Mouse (Mus musculus) neural tube, embryonic 15.5 days (tissue): ENCODE measurements around the gene Lrrc41. TPM values are rescaled to one million over a fixed set of nuclear protein-coding genes. Genes with fewer than 3 reads are reported as not detected.

Source experiments
- ATAC-seq: fragments of 200-750 bp; cut with Nextera tagmentation; 2 replicates; pipeline ENCODE4 v1.8.0; 2017; ENCODE audit warnings: mild to moderate bottlenecking, moderate TSS enrichment, moderate library complexity; ENCODE audit not compliant: low FRiP score
- H3K27ac ChIP-seq: fragments of 300-500 bp; sonication (generic); replicated peaks from 2 replicates; pipeline ENCODE4 v1.5.1; 2015; ENCODE audit warnings: mild to moderate bottlenecking, inconsistent platforms
- H3K27me3 ChIP-seq: fragments of 300-500 bp; sonication (generic); replicated peaks from 2 replicates; pipeline ENCODE4 v1.6.1; 2015; ENCODE audit warnings: inconsistent platforms
- H3K36me3 ChIP-seq: fragments of 300-500 bp; sonication (generic); 2 replicates; pipeline ENCODE4 v1.6.1; 2015; ENCODE audit warnings: inconsistent platforms
- H3K4me1 ChIP-seq: fragments of 300-500 bp; sonication (generic); 2 replicates; pipeline ENCODE4 v1.6.1; 2015; ENCODE audit warnings: inconsistent platforms
- H3K4me2 ChIP-seq: fragments of 300-500 bp; sonication (generic); 2 replicates; pipeline ENCODE4 v1.6.1; 2015; ENCODE audit warnings: inconsistent platforms, mild to moderate bottlenecking, moderate library complexity
- H3K4me3 ChIP-seq: fragments of 300-500 bp; sonication (generic); replicated peaks from 2 replicates; pipeline ENCODE4 v1.5.1; 2015; ENCODE audit warnings: mild to moderate bottlenecking, inconsistent platforms
- H3K9ac ChIP-seq: fragments of 300-500 bp; sonication (generic); replicated peaks from 2 replicates; pipeline ENCODE4 v1.6.1; 2015; ENCODE audit warnings: mild to moderate bottlenecking, inconsistent platforms
- H3K9me3 ChIP-seq: fragments of 300-500 bp; sonication (generic); replicated peaks from 2 replicates; pipeline ENCODE4 v1.6.1; 2016; ENCODE audit warnings: inconsistent platforms
- WGBS: fragments of 180-500 bp; shearing (Covaris S2); methylation state at CpG from one replicate; pipeline ENCODE4 v1.1.7; 2015; ENCODE audit warnings: mixed read lengths; 5-methylcytosine and 5-hydroxymethylcytosine counted together
- polyA plus RNA-seq: library from polyadenylated mRNA; unstranded; fragments of >200 nt; fragmentation: Nextera tagmentation; extraction: Ambion mirVana; gene quantifications from 2 replicates; pipeline ENCODE4 v1.2.1, GENCODE M21; 2015

Lrrc41 gene
- polyA plus RNA-seq, 1 experiment from 2014 or later: 70.9 TPM

DNA sequence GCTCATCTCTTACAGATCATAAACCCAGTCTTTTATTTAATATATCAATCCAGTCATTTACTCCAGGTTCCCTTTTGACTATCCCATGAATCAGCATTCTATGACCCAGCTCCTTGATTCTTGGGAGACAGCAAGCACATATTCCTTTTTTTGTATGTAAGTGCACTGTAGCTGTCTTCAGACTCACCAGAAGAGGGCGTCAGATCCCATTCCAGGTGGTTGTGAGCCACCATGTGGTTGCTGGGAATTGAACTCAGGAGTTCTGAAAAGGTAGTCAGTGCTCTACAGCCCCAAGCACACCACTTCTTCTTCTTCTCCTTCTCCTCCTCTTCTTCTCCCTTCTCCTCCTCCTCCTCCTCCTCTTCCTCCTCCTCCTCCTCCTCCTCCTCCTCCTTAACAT, 17.5 kb upstream of the Lrrc41 start:
- H3K4me1 ChIP-seq: peaks cover 15% of the 10 kb centered on the region
- H3K4me2 ChIP-seq: no peak overlapping the region
- no peaks in the 10 kb centered on the region for H3K36me3 ChIP-seq
- H3K27me3 ChIP-seq: no peaks in the 10 kb centered on the region
- no peak overlapping the region for H3K4me3 ChIP-seq
- no peak for ATAC-seq
- no peak overlapping the region for H3K27ac ChIP-seq
- WGBS: 3% methylated on average over 1 of the region's 1 CpGs
- no peaks in the 10 kb centered on the region for H3K9me3 ChIP-seq
- no peak overlapping the region for H3K9ac ChIP-seq

- H3K4me2 ChIP-seq: no peak overlapping the region
- no peaks in the 10 kb centered on the region for H3K27me3 ChIP-seq
- 82% methylated on average over 5 of the region's 5 CpGs for WGBS
- H3K9me3 ChIP-seq: no peaks in the 10 kb centered on the region
- no peaks in the 10 kb centered on the region for H3K36me3 ChIP-seq
- H3K9ac ChIP-seq: no peak overlapping the region
- no peak overlapping the region for H3K4me3 ChIP-seq
- H3K4me1 ChIP-seq: peaks cover 6% of the 10 kb centered on the region
- no peak for ATAC-seq
- H3K27ac ChIP-seq: no peak overlapping the region
Observed at GRCm38 (mm10) chr4:116059012-116059726, 15.9 kb upstream of the Lrrc41 start.

DNA sequence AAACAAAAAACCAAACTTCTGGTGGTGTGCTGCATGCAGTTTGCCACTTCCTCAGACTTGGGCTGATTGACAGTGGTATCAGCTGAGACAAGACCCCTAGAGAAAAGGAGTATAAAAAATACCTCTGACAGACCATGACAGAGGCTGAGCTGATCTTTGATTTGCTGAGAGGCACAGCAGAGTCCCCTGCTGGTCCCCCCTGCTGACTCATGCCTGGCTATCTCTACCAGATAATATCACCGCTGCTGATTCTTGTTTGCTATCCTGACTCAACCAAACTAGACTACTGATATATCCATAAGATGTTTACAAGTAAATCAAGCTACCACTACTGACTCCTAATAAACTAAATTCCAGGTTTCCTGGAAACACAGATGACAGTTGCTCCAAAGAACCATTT, 11.2 kb upstream of the Lrrc41 start:
- Histone ChIP-seq H3K4me1 (no peaks in the 10 kb centered on the region), H3K27me3 (no peaks in the 10 kb centered on the region), H3K9ac (no peak overlapping the region), H3K36me3 (peaks cover 25% of the 10 kb centered on the region), H3K4me3 (no peak overlapping the region), H3K4me2 (no peak overlapping the region), H3K9me3 (no peaks in the 10 kb centered on the region), H3K27ac (no peak overlapping the region)
- WGBS: 63% methylated on average over 1 of the region's 1 CpGs
- ATAC-seq: no peak

GRCm38 (mm10) chr4:116070116-116070515, 5.0 kb upstream of the Lrrc41 start:
- Histone ChIP-seq H3K9ac (no peak overlapping the region), H3K4me1 (peaks cover 21% of the 10 kb centered on the region), H3K27ac (no peak overlapping the region), H3K27me3 (no peaks in the 10 kb centered on the region), H3K9me3 (no peaks in the 10 kb centered on the region), H3K4me2 (no peak overlapping the region), H3K4me3 (no peak overlapping the region), H3K36me3 (peaks cover 41% of the 10 kb centered on the region)
- WGBS: 91% methylated on average over 6 of the region's 6 CpGs
- no peak for ATAC-seq

DNA sequence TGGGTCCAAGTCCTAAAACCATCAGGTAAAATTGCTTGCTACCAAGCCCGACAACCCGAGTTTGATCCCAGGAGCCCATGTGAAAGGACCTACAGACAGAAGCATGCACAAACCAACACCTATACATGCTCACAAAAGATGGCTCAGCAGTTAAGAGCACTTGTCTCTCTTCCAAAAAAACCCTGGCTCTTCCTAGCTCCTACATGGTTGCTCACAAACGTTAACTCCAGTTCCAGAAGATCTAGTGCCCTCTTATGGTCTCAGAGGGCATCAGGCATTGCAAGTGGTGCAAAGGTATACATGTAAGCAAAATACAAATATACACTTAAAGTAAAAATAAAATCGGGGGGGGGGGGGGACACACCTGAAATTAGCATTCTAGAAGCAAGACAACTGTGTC, 1.9 kb upstream of the Lrrc41 start:
- H3K4me2 ChIP-seq: peak overlapping the region; percentile 89
- peaks cover 35% of the 10 kb centered on the region for H3K4me1 ChIP-seq
- H3K9ac ChIP-seq: no peak overlapping the region
- H3K27me3 ChIP-seq: no peaks in the 10 kb centered on the region
- no peak for ATAC-seq
- peaks cover 22% of the 10 kb centered on the region for H3K36me3 ChIP-seq
- H3K27ac ChIP-seq: no peak overlapping the region
- no peak overlapping the region for H3K4me3 ChIP-seq
- 60% methylated on average over 4 of the region's 4 CpGs for WGBS
- H3K9me3 ChIP-seq: no peaks in the 10 kb centered on the region

DNA sequence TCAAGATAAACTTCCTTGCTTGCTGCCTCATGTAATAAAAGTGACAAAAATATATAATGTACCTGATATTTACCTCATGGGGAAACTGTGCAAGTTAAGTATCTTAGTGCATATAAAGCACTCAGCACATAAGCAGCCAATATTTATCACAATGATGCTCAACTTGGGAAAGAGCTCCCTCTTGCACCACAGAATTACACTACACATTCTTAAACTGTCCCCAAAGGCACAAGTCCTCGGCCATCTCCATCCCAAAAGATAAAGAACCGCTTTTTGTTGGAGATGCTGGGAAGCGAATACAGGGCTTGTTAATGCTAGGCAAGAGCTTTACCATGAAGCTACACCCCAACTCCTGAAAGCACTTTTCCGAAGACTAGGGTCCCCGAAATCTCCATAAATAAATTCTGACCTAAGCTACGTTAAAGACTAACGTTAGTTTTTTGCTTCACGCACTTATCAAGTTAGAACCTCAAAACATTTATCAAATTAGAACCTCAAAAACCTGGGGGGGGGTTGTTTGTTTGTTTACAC, 859 bp upstream of the Lrrc41 start:
- peak overlapping the region; percentile 98 for H3K4me3 ChIP-seq

GRCm38 (mm10) chr4:116075631-116076368, 731 bp downstream of the Lrrc41 start:
- H3K4me3 ChIP-seq: peak overlapping the region; percentile 98
- no peaks in the 10 kb centered on the region for H3K27me3 ChIP-seq
- H3K36me3 ChIP-seq: peaks cover 8% of the 10 kb centered on the region
- H3K27ac ChIP-seq: peak overlapping the region; percentile 95
- H3K9ac ChIP-seq: peak overlapping the region; percentile 97
- WGBS: under 1% methylated on average over 75 of the region's 77 CpGs
- no peaks in the 10 kb centered on the region for H3K9me3 ChIP-seq
- H3K4me1 ChIP-seq: peaks cover 35% of the 10 kb centered on the region
- peak overlapping the region; percentile 89 for H3K4me2 ChIP-seq
- ATAC-seq: peak; percentile 75

More for the DNA sequence above, 859 bp upstream of the Lrrc41 start:
- Histone ChIP-seq H3K9ac (peak overlapping the region; percentile 97), H3K27me3 (no peaks in the 10 kb centered on the region), H3K36me3 (peaks cover 12% of the 10 kb centered on the region), H3K4me1 (peaks cover 35% of the 10 kb centered on the region), H3K4me2 (peak overlapping the region; percentile 89), H3K27ac (peak overlapping the region; percentile 95; the same call in 1 of the 2 replicates), H3K9me3 (no peaks in the 10 kb centered on the region)
- 2% methylated on average over 8 of the region's 8 CpGs for WGBS
- no peak for ATAC-seq

DNA sequence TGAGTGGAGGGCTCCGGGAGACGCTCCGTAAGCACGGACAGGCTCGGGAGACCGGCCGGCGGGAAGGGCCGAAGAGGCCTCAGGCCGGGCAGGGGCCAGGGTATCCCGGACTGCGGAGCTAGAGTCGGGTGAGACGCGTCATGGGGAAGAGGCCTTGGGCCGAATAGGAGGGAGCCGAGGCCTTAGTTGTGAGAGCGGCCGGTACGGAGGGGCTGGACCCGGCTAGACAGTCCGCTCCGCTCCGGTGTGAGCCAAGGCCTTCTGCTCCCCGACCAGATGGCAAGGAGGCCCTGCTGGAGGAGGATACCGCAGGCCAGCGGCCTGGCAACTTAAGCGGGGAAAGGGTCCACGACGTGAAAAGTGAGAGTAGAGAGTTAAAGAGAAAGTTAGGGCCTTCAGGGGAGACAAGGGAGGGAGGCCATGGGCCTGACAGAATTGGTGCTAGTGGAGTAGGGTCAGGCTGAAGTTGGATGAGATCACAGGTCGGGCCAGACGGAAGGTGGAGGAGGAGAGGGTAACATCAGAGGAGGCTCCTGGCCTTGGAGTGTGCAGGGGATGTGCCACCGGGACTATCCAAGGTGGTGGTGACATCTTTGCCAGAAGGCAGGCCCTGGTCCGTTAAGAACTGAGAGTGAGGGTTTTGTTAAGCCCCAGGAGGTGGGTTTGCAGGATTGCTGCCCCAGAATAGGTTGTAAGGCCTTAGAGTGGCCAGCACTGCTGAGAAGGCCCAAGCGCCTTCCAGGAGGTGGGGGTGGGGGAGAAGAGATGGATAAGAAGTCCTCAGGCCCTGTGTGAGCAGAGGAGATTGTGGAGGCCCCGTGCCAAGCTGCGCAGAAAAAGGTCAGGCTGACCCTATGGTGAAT, 1.5 kb downstream of the Lrrc41 start:
- H3K27me3 ChIP-seq: no peaks in the 10 kb centered on the region
- peak overlapping the region; percentile 97 for H3K9ac ChIP-seq
- ATAC-seq: no peak; the same call in 1 of the 2 replicates
- H3K4me1 ChIP-seq: peaks cover 35% of the 10 kb centered on the region
- H3K4me3 ChIP-seq: peak overlapping the region; percentile 98
- 3% methylated on average over 37 of the region's 37 CpGs for WGBS
- no peaks in the 10 kb centered on the region for H3K9me3 ChIP-seq
- H3K27ac ChIP-seq: peak overlapping the region; percentile 95
- peaks cover 16% of the 10 kb centered on the region for H3K36me3 ChIP-seq
- peak overlapping the region; percentile 89 for H3K4me2 ChIP-seq

DNA sequence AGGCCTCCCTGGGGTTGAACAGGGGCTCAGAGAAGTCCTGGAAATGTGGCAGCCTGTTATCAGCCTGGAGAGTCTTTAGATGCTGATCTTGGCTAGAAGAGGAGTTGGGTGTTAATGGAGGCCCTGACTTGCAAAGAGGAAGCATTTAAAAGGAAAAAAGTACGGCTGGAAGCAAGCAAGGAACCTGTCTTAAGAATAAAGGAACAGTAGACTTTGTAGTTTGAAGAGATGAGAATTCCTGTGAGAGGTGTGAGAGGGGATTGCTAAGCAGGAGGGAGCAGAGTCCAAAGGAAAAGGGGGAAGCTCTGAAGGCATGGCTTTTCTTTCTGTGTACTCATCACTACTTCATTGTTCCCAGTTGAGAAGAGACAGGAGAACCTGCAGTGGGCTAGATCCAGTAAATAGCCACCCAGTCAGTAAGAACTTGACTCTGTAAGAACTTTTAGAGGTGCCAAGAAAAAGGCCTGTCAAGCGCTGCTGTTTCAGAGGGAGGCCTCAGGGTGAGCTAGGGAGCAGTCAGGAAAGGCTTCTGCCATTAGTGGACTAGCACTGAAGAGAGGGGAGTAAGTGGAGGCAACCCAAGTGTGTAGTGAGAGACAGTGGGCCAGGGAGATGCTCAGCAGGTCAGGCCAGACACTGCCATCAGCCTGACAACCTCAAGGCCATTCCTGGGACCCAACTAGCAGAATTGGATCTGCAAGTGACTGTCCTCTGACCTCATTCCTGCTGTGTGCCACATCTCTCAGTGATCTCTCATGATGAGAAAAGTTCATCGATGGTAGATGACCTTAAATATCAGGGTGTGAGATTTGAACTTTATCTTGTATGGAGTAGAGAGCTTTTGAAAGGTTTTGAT, 2.4 kb downstream of the Lrrc41 start:
- Histone ChIP-seq H3K9me3 (no peaks in the 10 kb centered on the region), H3K4me1 (peaks cover 31% of the 10 kb centered on the region), H3K27ac (peak overlapping the region; percentile 95), H3K4me3 (peak overlapping the region; percentile 98), H3K9ac (peak overlapping the region; percentile 97), H3K27me3 (no peaks in the 10 kb centered on the region), H3K36me3 (peaks cover 23% of the 10 kb centered on the region), H3K4me2 (peak overlapping the region; percentile 89)
- WGBS: 71% methylated on average over 3 of the region's 3 CpGs
- no peak for ATAC-seq

- no peaks in the 10 kb centered on the region for H3K27me3 ChIP-seq
- H3K9ac ChIP-seq: no peak overlapping the region
- no peak overlapping the region for H3K27ac ChIP-seq
- 92% methylated on average over 23 of the region's 23 CpGs for WGBS
- H3K4me3 ChIP-seq: no peak overlapping the region
- no peak overlapping the region for H3K4me2 ChIP-seq
- H3K36me3 ChIP-seq: peaks cover 86% of the 10 kb centered on the region
- ATAC-seq: no peak
- H3K4me1 ChIP-seq: no peaks in the 10 kb centered on the region
- H3K9me3 ChIP-seq: no peaks in the 10 kb centered on the region
Observed at GRCm38 (mm10) chr4:116088510-116089249, 13.6 kb downstream of the Lrrc41 start.
